Mouse (Mus musculus) megakaryocyte, embryonic 14.5 days (primary cell): ENCODE measurements around the gene Tmem164.

ENCODE experiments used
- FLI1 ChIP-seq: IDR thresholded peaks from 2 replicates; pipeline ENCODE4 v1.6.1; 2012; ENCODE audit warnings: low read length, inconsistent platforms, mixed read lengths
- GATA1 ChIP-seq: IDR thresholded peaks from 3 replicates; pipeline ENCODE4 v1.6.1; 2012; ENCODE audit warnings: mixed read lengths, low read length, inconsistent platforms, borderline replicate concordance

GRCm38 (mm10) chrX:142825309-142825708, 144.1 kb downstream of the Tmem164 start:
- no peak for TF ChIP-seq GATA1
- TF ChIP-seq FLI1 = no peak
